Mouse (Mus musculus): Measurements from ENCODE around the gene Myo9b. TPM values are rescaled to one million over a fixed set of nuclear protein-coding genes. Genes with fewer than 3 reads are reported as not detected.
A peak's percentile ranks its signal among the peaks of the same experiment; 100 is the strongest.

Gene Myo9b
- polyA plus RNA-seq, 1 experiment from 2014 or later, result 14.1 TPM

GRCm38 (mm10) chr8:71404951-71405351 is 132.4 kb downstream of the Myo9b start:
- no peak overlapping the region for H3K4me3 ChIP-seq (ENCODE audit: low read depth, low read length)
- ATAC-seq (ENCODE audit: low FRiP score) (no peak), DNase-seq (ENCODE audit: low spot score, missing footprints) (no peak)
- H3K27ac ChIP-seq (ENCODE audit: low read depth, low read length), result no peak overlapping the region
- no peak overlapping the region for H3K9ac ChIP-seq (ENCODE audit: low read length)
- no peaks in the 10 kb centered on the region for H3K9me3 ChIP-seq (ENCODE audit: control insufficient read depth, low read length)
- no peaks in the 10 kb centered on the region for H3K27me3 ChIP-seq (ENCODE audit: control insufficient read depth, insufficient read depth, low read length)
- peaks cover 3% of the 10 kb centered on the region; the same call in 1 of the 2 replicates for H3K36me3 ChIP-seq (ENCODE audit: control insufficient read depth, insufficient read depth, low read length)
- 90% methylated on average over 9 of the region's 9 CpGs for WGBS
- peaks cover 3% of the 10 kb centered on the region; the same call in 1 of the 2 replicates for H3K4me1 ChIP-seq (ENCODE audit: control insufficient read depth, insufficient read depth, low read length)
- peak overlapping the region; percentile 95 for H3K4me2 ChIP-seq

GRCm38 (mm10) chr8:71405401-71406098 is 133.0 kb downstream of the Myo9b start, which contains the start of gene Ankle1:
Gene Ankle1, plus strand, starts transcription at chr8:71406010.
- 16% methylated on average over 33 of the region's 33 CpGs for WGBS
- H3K9me3 ChIP-seq (ENCODE audit: control insufficient read depth, low read length), result no peaks in the 10 kb centered on the region
- peak; percentile 100 for DNase-seq (ENCODE audit: low spot score, missing footprints)
- H3K9ac ChIP-seq (ENCODE audit: low read length), result peak within 1 kb of the TSS; percentile 82
- peak; percentile 91 for ATAC-seq (ENCODE audit: low FRiP score)
- H3K27ac ChIP-seq (ENCODE audit: low read depth, low read length), result peak within 1 kb of the TSS; percentile 47
- H3K36me3 ChIP-seq (ENCODE audit: control insufficient read depth, insufficient read depth, low read length), result peaks cover 3% of the 10 kb centered on the region; the same call in 1 of the 2 replicates
- H3K4me3 ChIP-seq (ENCODE audit: low read depth, low read length), result peak within 1 kb of the TSS; percentile 76
- H3K4me2 ChIP-seq, result peak within 1 kb of the TSS; percentile 95
- peaks cover 3% of the 10 kb centered on the region; the same call in 1 of the 2 replicates for H3K4me1 ChIP-seq (ENCODE audit: control insufficient read depth, insufficient read depth, low read length)
- no peaks in the 10 kb centered on the region for H3K27me3 ChIP-seq (ENCODE audit: control insufficient read depth, insufficient read depth, low read length)

GRCm38 (mm10) chr8:71406099-71407015 is 133.8 kb downstream of the Myo9b start:
- WGBS, result under 1% methylated on average over 55 of the region's 55 CpGs
- peak overlapping the region; percentile 47 for H3K27ac ChIP-seq (ENCODE audit: low read depth, low read length)
- H3K9me3 ChIP-seq (ENCODE audit: control insufficient read depth, low read length), result no peaks in the 10 kb centered on the region
- DNase-seq (ENCODE audit: low spot score, missing footprints), result peak; percentile 96
- peaks cover 3% of the 10 kb centered on the region; the same call in 1 of the 2 replicates for H3K4me1 ChIP-seq (ENCODE audit: control insufficient read depth, insufficient read depth, low read length)
- peak overlapping the region; percentile 82 for H3K9ac ChIP-seq (ENCODE audit: low read length)
- peak overlapping the region; percentile 95 for H3K4me2 ChIP-seq
- peaks cover 3% of the 10 kb centered on the region; the same call in 1 of the 2 replicates for H3K36me3 ChIP-seq (ENCODE audit: control insufficient read depth, insufficient read depth, low read length)
- H3K27me3 ChIP-seq (ENCODE audit: control insufficient read depth, insufficient read depth, low read length), result no peaks in the 10 kb centered on the region
- peak; percentile 82 for ATAC-seq (ENCODE audit: low FRiP score)
- peak overlapping the region; percentile 76 for H3K4me3 ChIP-seq (ENCODE audit: low read depth, low read length)

DNA sequence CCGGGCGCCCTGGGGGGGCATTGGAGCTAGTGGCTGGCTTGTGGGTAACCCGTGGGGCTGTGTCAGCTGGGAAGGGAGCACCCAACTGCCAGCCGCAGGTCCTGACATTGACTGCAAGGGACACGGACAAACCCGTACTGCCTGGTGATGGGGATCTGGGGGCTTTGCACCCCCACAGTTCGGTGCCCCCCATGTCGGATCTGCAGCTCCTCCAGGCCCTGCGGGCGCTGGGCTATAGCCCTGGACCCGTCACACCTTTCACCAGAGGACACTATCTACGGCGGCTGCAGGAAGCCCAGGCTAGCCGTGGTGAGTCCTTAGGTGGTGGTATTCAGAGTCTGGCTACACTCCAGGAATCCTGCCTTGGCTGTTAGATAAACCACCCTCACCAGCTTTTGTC is 134.9 kb downstream of the Myo9b start:
- Histone ChIP-seq H3K36me3 (ENCODE audit: control insufficient read depth, insufficient read depth, low read length) (peaks cover 3% of the 10 kb centered on the region; the same call in 1 of the 2 replicates), H3K4me1 (ENCODE audit: control insufficient read depth, insufficient read depth, low read length) (peaks cover 3% of the 10 kb centered on the region; the same call in 1 of the 2 replicates), H3K27ac (ENCODE audit: low read depth, low read length) (no peak overlapping the region), H3K4me3 (ENCODE audit: low read depth, low read length) (no peak overlapping the region), H3K9me3 (ENCODE audit: control insufficient read depth, low read length) (no peaks in the 10 kb centered on the region), H3K27me3 (ENCODE audit: control insufficient read depth, insufficient read depth, low read length) (no peaks in the 10 kb centered on the region), H3K4me2 (no peak overlapping the region), H3K9ac (ENCODE audit: low read length) (no peak overlapping the region)
- WGBS, result 93% methylated on average over 14 of the region's 14 CpGs
- DNase-seq (ENCODE audit: low spot score, missing footprints) (peak; percentile 67), ATAC-seq (ENCODE audit: low FRiP score) (no peak)

DNA sequence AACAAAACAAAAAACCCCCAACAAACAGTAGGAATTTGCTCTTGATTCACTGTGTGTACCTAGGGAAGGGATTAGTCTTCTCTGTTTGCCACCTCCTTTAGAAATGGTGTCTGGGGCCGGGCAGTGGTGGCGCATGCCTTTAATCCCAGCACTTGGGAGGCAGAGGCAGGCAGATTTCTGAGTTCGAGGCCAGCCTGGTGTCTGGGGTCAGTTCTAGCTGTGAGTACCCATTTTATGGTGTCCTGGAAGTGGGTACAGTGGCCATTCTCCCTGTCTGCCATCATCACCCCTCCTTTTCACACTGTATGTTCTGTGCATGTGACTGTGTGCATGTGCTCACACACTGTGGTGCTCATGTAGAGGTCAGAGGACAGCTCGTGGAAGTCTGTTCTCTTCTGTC is 135.7 kb downstream of the Myo9b start:
- no peak overlapping the region for H3K4me2 ChIP-seq
- DNase-seq (ENCODE audit: low spot score, missing footprints), result peak; percentile 57
- H3K4me1 ChIP-seq (ENCODE audit: control insufficient read depth, insufficient read depth, low read length), result peaks cover 3% of the 10 kb centered on the region; the same call in 1 of the 2 replicates
- 87% methylated on average over 4 of the region's 4 CpGs for WGBS
- H3K4me3 ChIP-seq (ENCODE audit: low read depth, low read length), result no peak overlapping the region
- no peak overlapping the region for H3K27ac ChIP-seq (ENCODE audit: low read depth, low read length)
- peaks cover 3% of the 10 kb centered on the region; the same call in 1 of the 2 replicates for H3K36me3 ChIP-seq (ENCODE audit: control insufficient read depth, insufficient read depth, low read length)
- no peaks in the 10 kb centered on the region for H3K9me3 ChIP-seq (ENCODE audit: control insufficient read depth, low read length)
- H3K9ac ChIP-seq (ENCODE audit: low read length), result no peak overlapping the region
- H3K27me3 ChIP-seq (ENCODE audit: control insufficient read depth, insufficient read depth, low read length), result no peaks in the 10 kb centered on the region
- no peak for ATAC-seq (ENCODE audit: low FRiP score)

Other genes with a start within 250 kb of the Myo9b start
- gene Haus8, start 220 bp downstream of the Myo9b start, polyA plus RNA-seq (2014; fragmentation: Nextera tagmentation; extraction: Ambion mirVana), result 54.9 and 58.0 TPM in 2 replicates
- 70.9 and 71.7 TPM in 2 replicates for gene Use1, start 94.1 kb downstream of the Myo9b start, polyA plus RNA-seq (2014; fragmentation: Nextera tagmentation; extraction: Ambion mirVana)
- 2.9 and 3.3 TPM in 2 replicates for gene Ocel1, start 98.6 kb downstream of the Myo9b start, polyA plus RNA-seq (2014; fragmentation: Nextera tagmentation; extraction: Ambion mirVana)
- gene Nr2f6, start 109.2 kb downstream of the Myo9b start, polyA plus RNA-seq (2014; fragmentation: Nextera tagmentation; extraction: Ambion mirVana), result 62.6 and 73.0 TPM in 2 replicates
- 2.4 and 3.3 TPM in 2 replicates for gene Ushbp1, start 123.1 kb downstream of the Myo9b start, polyA plus RNA-seq (2014; fragmentation: Nextera tagmentation; extraction: Ambion mirVana)
- 99.0 and 99.2 TPM in 2 replicates for gene Babam1, start 124.1 kb downstream of the Myo9b start, polyA plus RNA-seq (2014; fragmentation: Nextera tagmentation; extraction: Ambion mirVana)
- gene Ankle1, start 133.3 kb downstream of the Myo9b start, polyA plus RNA-seq (2014; fragmentation: Nextera tagmentation; extraction: Ambion mirVana), result 14.9 and 16.3 TPM in 2 replicates
- gene Abhd8, start 190.9 kb downstream of the Myo9b start, polyA plus RNA-seq (2014; fragmentation: Nextera tagmentation; extraction: Ambion mirVana), result 36.4 and 42.2 TPM in 2 replicates
- gene Mrpl34, start 192.2 kb downstream of the Myo9b start, polyA plus RNA-seq (2014; fragmentation: Nextera tagmentation; extraction: Ambion mirVana), result 249 and 251 TPM in 2 replicates
- gene Dda1, start 196.5 kb downstream of the Myo9b start, polyA plus RNA-seq (2014; fragmentation: Nextera tagmentation; extraction: Ambion mirVana), result 128 and 129 TPM in 2 replicates
- gene Ano8, start 213.2 kb downstream of the Myo9b start, polyA plus RNA-seq (2014; fragmentation: Nextera tagmentation; extraction: Ambion mirVana), result 4.0 and 4.7 TPM in 2 replicates
- 4.0 and 4.6 TPM in 2 replicates for gene Gtpbp3, start 215.4 kb downstream of the Myo9b start, polyA plus RNA-seq (2014; fragmentation: Nextera tagmentation; extraction: Ambion mirVana)
- gene Plvap, start 239.0 kb downstream of the Myo9b start, polyA plus RNA-seq (2014; fragmentation: Nextera tagmentation; extraction: Ambion mirVana), result 33.7 and 34.1 TPM in 2 replicates